Mouse (Mus musculus) embryo, embryonic 9.5 days (tissue): ENCODE results near the gene Fut8.

Source experiments
- DNase-seq: peaks from one replicate; pipeline ENCODE4 v3.0.0-alpha.2; 2017; ENCODE audit errors: extremely low spot score

The Fut8 gene

GRCm38 (mm10) chr12:77237950-77238530 lies at the start of gene Fut8:
TSS of gene Fut8 (plus strand) at chr12:77238125.
- peak; percentile 88 for DNase-seq

GRCm38 (mm10) chr12:77189161-77189560 lies 48.8 kb upstream of the Fut8 start:
- DNase-seq, result no peak

GRCm38 (mm10) chr12:77189933-77190446 lies 47.9 kb upstream of the Fut8 start:
- DNase-seq, result no peak

- DNase-seq, result no peak
Observed at GRCm38 (mm10) chr12:77191478-77192271, 46.2 kb upstream of the Fut8 start.

- DNase-seq, result no peak
Observed at GRCm38 (mm10) chr12:77192714-77193113, 45.2 kb upstream of the Fut8 start.

GRCm38 (mm10) chr12:77193225-77193716 lies 44.7 kb upstream of the Fut8 start:
- no peak for DNase-seq

GRCm38 (mm10) chr12:77195044-77195443 lies 42.9 kb upstream of the Fut8 start:
- no peak for DNase-seq

GRCm38 (mm10) chr12:77196529-77197095 lies 41.3 kb upstream of the Fut8 start:
- no peak for DNase-seq

GRCm38 (mm10) chr12:77197121-77197599 lies 40.8 kb upstream of the Fut8 start:
- no peak for DNase-seq

- no peak for DNase-seq
Observed at GRCm38 (mm10) chr12:77198253-77198652, 39.7 kb upstream of the Fut8 start.

- DNase-seq, result no peak
Observed at GRCm38 (mm10) chr12:77201461-77202143, 36.3 kb upstream of the Fut8 start.

- DNase-seq, result no peak
Observed at GRCm38 (mm10) chr12:77203136-77203535, 34.8 kb upstream of the Fut8 start.

GRCm38 (mm10) chr12:77206852-77207251 lies 31.1 kb upstream of the Fut8 start:
- DNase-seq, result no peak

GRCm38 (mm10) chr12:77208056-77208455 lies 29.9 kb upstream of the Fut8 start:
- DNase-seq, result no peak

GRCm38 (mm10) chr12:77208576-77209180 lies 29.2 kb upstream of the Fut8 start:
- no peak for DNase-seq

GRCm38 (mm10) chr12:77211695-77212208 lies 26.2 kb upstream of the Fut8 start:
- DNase-seq, result no peak

- no peak for DNase-seq
Observed at GRCm38 (mm10) chr12:77213896-77214564, 23.9 kb upstream of the Fut8 start.

GRCm38 (mm10) chr12:77214565-77214909 lies 23.4 kb upstream of the Fut8 start:
- no peak for DNase-seq

- no peak for DNase-seq
Observed at GRCm38 (mm10) chr12:77216511-77217192, 21.3 kb upstream of the Fut8 start.

GRCm38 (mm10) chr12:77220616-77221015 lies 17.3 kb upstream of the Fut8 start:
- DNase-seq, result no peak
